Mouse (Mus musculus) adrenal gland, adult 2 months (tissue): ENCODE results near the gene Dph5. TPM values are rescaled to one million over a fixed set of nuclear protein-coding genes. Genes with fewer than 3 reads are reported as not detected.

Experiments
- DNase-seq: peaks from one replicate; pipeline ENCODE4 v3.0.0; 2021
- microRNA-seq, 2 experiments: library from miRNA; unstranded; fragments of <30 nt; microRNA quantifications; one replicate each; pipeline ENCODE4 v1.2.0; 2021
- polyA plus RNA-seq: library from polyadenylated mRNA; depleted of rRNA; stranded (reverse); fragments of >200 nt; gene quantifications from 2 replicates; pipeline ENCODE4 v1.2.3, GENCODE M21; 2012; rRNA removed
- total RNA-seq, 2 experiments: library from RNA; stranded (reverse); gene quantifications; 2 replicates each; pipeline ENCODE4 v1.2.3; 2021

Gene Dph5
- total and polyA plus RNA-seq, 3 experiments: 2.1 to 18.9 (median 16.8) TPM

GRCm38 (mm10) chr3:115951221-115951620, 63.6 kb downstream of the Dph5 start:
- DNase-seq: no peak

- no peak for DNase-seq
Measured at GRCm38 (mm10) chr3:115952356-115952755, 64.7 kb downstream of the Dph5 start.

- DNase-seq: no peak
Measured at GRCm38 (mm10) chr3:115953088-115953487, 65.5 kb downstream of the Dph5 start.

GRCm38 (mm10) chr3:115957223-115957622, 69.6 kb downstream of the Dph5 start:
- DNase-seq: no peak

- no peak for DNase-seq
Measured at GRCm38 (mm10) chr3:115961311-115962027, 73.8 kb downstream of the Dph5 start.

- DNase-seq: no peak
Measured at GRCm38 (mm10) chr3:115962028-115962415, 74.4 kb downstream of the Dph5 start.

- DNase-seq: no peak
Measured at GRCm38 (mm10) chr3:115963597-115963996, 76.0 kb downstream of the Dph5 start.

- DNase-seq: no peak
Measured at GRCm38 (mm10) chr3:115964071-115964470, 76.4 kb downstream of the Dph5 start.

GRCm38 (mm10) chr3:115968745-115969530, 81.3 kb downstream of the Dph5 start:
- peak; percentile 24 for DNase-seq

- DNase-seq: no peak
Measured at GRCm38 (mm10) chr3:115971045-115971785, 83.6 kb downstream of the Dph5 start.

- no peak for DNase-seq
Measured at GRCm38 (mm10) chr3:115971891-115972646, 84.4 kb downstream of the Dph5 start.

GRCm38 (mm10) chr3:115974228-115974627, 86.6 kb downstream of the Dph5 start:
- no peak for DNase-seq

- DNase-seq: no peak
Measured at GRCm38 (mm10) chr3:115974995-115975394, 87.4 kb downstream of the Dph5 start.

- DNase-seq: no peak
Measured at GRCm38 (mm10) chr3:115979000-115979399, 91.4 kb downstream of the Dph5 start.

- DNase-seq: no peak
Measured at GRCm38 (mm10) chr3:115983217-115983616, 95.6 kb downstream of the Dph5 start.

Small RNAs within 50 kb of the gene (microRNA-seq; reads per million reads assigned to microRNA genes)
- gene Mir669n: 0 reads per million in 2 experiments

Other genes starting within 250 kb of the Dph5 start
- 10 to 100 TPM; 18.9 to 21.8 TPM for gene S1pr1, start 172.8 kb upstream of the Dph5 start, total RNA-seq
- 25.0 and 26.8 TPM in 2 replicates for gene S1pr1, start 172.8 kb upstream of the Dph5 start, polyA plus RNA-seq
- 10 to 100 TPM; 26.8 to 34.5 TPM for gene Slc30a7, start 119.6 kb downstream of the Dph5 start, total RNA-seq
- 5.9 and 7.3 TPM in 2 replicates for gene Slc30a7, start 119.6 kb downstream of the Dph5 start, polyA plus RNA-seq
- 10 to 100 TPM; 16.3 to 22.7 TPM for gene Extl2, start 119.6 kb downstream of the Dph5 start, total RNA-seq
- 34.7 and 37.9 TPM in 2 replicates for gene Extl2, start 119.6 kb downstream of the Dph5 start, polyA plus RNA-seq
- gene Vcam1, start 241.9 kb downstream of the Dph5 start, total RNA-seq: 10 to 100 TPM; 15.9 to 19.3 TPM
- 0.94 and 2.2 TPM in 2 replicates for gene Vcam1, start 241.9 kb downstream of the Dph5 start, polyA plus RNA-seq